Mouse (Mus musculus) heart, postnatal 4 days (tissue): Measurements from ENCODE around the gene Kcnd3. TPM values are rescaled to one million over a fixed set of nuclear protein-coding genes. Genes with fewer than 3 reads are reported as not detected.

Experiments
- DNase-seq: peaks from one replicate; pipeline ENCODE4 v3.0.0; 2021
- total RNA-seq, 2 experiments: library from RNA; stranded (reverse); gene quantifications; 2 replicates each; pipeline ENCODE4 v1.2.3; 2021

Gene Kcnd3
- total RNA-seq, 2 experiments from 2014 or later: 0.90 to 1.0 TPM

DNA sequence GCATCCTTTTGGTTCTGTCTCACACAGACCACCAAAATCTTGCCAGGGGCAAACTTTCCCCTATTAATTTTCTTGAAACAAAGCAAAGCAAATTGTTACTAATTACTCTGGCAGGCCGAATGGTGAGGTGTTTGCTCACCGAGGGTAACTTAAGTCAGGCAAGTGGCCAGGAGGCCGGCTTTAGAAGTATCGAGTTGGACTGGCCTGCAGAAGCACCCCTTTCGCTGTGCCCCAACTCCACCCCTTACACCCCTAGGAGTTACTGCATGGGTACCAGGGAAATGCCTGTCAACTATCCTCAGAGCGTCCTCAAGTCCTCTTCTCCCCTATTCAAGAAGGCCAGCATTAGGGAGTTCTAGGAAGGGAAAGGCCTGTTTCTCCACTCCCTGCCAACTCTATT is 251.4 kb downstream of the Kcnd3 start:
- no peak for DNase-seq

DNA sequence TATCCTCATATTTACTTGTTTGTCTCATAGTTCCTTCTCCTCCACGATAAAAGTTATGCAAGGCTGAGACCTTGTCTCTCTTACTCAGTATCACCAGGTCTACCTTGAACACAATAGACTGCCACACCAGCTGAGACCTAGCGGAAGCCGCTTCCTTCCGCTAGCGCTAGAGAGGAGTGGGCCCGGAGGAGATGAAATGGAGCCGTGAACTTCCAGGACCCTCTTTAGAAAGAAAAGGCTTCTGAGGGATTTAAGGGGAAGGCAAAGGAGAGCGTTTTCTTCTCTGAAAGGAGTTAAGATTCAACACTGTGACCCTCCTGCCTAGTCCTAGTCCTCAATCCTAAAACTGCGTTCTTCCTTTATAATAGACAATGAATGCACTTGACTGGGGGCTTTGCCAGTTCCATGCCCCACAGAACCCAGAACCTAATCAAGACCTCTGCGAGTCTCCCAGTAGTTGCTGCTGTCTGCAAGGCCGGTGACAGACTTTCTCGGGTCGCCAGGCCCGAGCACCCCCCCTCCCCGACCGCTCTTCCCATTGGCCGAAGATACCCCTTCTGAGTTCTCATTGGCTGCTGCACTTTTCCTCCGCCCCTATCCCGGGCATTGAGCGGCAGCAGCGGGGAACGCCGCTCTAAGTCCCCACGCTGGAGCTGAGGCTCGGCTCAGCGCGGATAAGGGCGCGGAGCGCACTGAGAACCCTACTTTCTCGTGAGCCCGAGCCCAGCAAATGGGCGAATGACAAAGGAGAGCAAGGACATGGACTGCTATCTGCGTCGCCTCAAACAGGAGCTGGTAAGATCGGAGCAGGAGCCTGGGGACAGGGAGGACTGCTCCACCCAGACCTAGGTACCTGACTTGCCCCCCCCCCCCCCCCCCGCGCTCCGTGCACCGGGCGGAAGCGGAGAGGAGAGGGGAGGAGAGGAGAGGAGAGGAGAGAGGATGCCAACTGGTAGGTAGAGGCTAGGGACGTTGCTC is 252.2 kb downstream of the Kcnd3 start, which contains the start of gene Inka2:
TSS of gene Inka2 (plus strand) at position 569 of the 978 bp plus-strand sequence.
- peak; percentile 87 for DNase-seq

DNA sequence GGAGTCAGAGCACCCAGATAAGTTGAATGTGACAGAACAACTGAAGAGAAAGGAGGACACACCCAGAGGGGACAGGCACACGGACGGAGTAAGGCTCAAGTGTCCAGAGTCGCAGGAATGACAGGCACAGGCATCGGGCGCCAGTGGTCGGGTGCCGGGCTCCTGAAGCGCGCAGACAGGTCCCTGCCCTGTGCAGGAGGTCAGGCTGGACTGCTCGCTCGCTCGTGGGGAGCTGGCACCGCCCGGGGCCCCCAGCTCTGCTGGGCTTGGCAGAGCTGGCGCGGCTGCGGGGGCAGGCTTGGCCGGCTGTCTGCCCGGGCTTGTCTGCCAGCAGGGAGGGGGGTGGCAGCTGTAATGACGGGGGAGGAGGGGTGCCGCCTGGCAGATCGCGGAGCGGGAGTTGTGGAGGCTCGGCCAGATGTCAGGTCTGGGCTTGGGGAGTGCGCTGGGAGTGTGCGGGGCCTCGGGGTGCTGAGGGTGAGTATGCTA is 253.0 kb downstream of the Kcnd3 start:
- peak; percentile 83 for DNase-seq

DNA sequence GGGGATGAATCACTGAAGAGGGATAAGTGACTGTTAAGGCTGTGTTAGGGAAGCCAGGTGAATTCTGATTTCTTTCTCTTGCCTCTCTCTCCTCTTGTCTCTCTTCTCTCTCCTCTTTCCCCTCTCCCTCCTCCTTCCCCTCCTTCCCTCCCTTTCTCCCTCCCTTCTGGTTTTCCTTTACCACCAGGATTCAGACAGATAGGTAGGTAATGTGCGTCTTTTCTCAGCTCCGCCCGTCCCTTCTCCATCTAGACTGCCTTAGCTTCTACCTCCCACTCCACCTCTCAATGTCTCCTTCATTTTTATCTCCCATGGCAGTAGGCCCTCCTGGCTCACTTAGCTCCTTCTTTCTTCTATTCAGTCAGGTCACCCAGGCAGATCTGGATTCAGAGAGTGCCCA is 253.4 kb downstream of the Kcnd3 start:
- DNase-seq: no peak

DNA sequence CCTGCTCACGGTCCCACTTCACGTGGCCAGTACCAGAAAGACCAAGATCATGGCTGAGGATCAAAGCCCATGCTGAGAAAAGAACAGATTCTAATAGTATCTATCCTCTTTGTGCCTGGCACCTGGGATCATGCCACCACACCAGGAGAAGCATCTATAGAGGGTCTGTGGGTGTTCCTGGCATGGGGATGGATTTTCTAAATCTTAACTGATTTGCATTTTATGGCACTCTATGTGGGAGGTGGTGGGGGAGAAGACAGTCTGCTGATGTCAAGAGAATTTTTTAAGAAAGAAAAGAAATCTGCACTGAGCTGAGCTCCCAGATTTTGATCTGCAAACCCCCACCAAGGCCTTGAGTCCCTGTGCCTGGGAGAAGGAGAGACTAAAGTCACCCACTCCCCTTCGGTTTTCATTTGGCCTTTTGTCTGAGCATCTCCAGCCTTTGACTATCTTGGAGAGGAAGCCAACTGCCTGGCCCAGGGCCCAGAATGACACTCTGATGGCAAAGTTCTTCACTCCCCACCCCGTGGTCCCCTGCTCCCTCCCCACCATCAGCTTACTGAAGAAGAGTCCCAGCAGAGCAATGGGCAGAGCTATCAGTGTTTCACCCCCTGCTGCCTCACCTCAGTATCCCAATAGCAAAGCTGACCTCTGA is 254.4 kb downstream of the Kcnd3 start:
- DNase-seq: peak; percentile 58

DNA sequence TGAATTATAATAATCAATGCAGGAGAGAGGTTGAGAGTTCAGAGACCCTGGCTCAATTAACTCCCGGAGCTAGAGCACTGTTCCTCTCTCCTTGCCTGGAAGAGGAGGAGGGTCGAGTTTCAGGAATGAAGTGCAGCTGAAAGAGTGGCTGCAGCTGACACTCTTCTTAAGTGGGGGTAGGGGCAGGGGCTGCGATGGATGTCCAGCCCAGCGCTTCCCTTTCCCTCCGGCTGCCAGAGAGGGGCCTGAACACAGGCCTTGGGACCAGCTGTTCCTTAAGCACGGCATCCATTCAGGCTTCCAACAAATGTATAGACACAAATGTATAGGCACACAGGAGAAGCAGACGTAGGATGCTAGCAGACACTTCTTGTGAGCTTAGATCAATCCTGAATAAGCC is 255.5 kb downstream of the Kcnd3 start:
- DNase-seq: no peak

DNA sequence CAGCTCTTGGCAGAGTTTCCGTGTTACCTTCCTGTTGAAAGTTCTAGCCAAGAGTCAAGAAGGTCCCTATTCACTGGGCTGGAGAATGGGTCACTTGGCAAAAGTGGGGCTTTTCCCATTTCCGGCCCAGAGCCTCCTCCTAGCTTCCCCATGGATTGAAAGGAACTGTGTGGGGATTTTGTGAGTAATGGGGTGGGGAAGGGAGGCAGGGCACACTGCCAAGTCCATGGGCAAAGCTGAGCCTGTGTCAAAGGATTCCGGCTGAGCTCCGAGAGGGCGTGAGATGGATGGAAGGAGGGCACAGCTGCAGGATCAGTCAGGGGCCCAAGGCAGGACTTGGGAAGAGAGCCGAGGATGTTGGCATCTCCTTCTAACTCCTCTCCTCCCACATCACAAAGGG is 258.1 kb downstream of the Kcnd3 start:
- DNase-seq: peak; percentile 41

DNA sequence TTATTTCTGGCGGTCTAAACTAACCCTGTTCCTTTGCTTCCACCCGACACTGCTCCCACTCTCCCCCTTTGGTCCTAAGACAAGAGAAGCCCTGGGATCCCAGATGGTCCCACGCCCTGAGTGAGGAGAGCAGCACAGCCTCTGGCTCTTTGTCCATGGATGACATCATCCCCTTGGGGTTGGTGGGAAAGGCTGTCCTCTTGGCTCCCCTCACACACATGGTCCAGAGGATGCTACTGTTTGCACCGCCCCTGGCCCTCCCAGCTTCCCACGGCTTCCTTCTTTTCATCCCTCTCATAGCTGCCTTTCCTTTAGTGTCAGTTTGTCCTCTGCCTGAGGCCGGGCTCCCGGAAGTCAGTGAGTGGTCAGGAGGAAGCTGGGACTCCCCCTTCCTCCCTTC is 259.6 kb downstream of the Kcnd3 start:
- peak; percentile 82 for DNase-seq

DNA sequence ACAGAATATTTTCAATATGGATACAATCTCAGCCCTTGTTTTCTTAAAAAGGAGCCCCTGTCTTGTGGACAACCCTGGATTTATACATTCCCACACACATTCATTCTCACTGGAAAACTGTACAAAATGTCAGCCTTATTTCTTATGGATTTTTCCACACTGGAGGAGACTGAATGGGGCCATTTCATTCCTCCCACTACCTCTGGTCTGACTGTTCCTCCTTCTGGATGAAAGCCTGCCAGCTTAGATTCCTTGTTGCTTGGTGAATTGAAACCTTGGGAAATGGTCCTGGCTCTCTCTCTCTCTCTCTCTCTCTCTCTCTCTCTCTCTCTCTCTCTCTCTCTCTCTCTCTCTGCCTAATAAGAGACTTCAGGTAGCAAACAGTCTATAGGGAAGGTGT is 260.7 kb downstream of the Kcnd3 start:
- DNase-seq: no peak

DNA sequence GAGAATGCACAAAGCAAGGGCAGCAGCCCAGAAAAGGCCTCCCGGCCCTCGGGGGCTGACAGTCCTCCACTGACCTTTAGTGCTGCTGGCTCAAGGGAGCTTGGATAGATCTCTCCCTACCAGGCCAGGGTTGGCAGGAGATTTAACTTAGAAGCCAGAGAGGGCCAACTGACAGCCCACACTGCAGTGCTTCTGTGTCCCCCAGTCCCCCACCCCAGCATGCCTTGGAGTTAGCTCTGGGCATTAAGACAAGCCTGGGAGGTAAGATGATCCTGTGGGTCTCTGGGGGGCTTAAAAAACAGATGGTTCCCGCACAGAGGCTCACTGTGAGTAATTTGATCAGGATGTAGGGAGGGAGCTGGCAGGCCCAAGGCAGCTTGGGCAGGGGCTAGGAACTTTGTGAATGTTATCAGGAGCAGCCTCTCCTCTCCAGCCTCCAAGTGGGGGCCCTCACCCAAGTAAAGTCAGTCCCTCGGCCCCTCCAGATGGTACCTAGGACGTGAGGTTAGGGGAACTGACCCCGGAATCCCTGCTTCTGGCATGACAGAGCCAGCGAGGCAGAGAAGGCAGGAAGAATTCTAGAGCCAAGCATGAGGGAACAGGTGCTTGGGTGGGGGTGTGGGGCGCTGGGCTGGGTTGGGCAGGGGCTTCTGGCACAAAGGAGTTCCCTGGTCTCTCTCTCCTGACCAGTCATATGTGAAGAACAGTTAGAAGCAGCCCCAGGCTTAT is 262.1 kb downstream of the Kcnd3 start:
- peak; percentile 51 for DNase-seq

DNA sequence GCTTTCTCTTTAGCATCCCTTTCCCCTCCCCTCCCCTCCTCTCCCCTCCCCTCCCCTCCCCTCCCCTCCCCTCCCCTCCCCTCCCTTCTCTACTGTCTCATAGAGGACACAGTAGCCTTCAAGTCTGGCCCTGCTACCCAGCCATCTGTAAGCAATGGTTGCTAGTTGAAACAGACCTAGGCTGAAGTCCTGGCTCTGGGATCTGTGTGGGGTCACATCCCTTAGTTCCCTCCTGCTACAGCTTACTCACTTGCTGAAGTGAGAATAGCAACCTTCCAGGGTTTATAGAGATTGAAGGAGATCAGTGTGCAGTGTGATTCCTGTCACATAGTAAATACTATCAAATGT is 262.7 kb downstream of the Kcnd3 start:
- no peak for DNase-seq

DNA sequence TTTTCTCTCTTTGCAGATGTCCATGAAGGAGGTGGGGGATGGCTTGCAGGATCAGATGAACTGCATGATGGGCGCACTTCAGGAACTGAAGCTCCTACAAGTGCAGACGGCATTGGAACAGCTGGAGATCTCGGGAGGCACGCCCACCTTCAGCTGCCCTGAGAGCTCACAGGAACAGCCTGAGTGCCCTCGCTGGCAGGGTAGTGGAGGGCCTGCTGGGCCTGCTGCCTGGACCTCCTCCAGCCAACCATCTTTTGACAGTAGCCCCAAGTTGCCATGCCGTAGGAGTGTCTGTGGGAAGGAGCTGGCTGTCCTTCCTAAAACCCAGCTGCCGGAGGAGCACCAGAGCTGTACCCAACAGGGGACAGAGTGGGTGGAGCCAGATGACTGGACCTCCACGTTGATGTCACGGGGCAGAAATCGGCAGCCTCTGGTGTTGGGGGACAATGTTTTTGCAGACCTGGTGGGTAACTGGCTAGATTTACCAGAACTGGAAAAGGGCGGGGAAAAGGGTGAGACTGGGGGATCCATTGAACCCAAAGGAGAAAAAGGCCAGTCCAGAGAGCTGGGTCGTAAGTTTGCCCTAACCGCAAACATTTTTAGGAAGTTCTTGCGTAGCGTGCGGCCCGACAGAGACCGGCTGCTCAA is 264.3 kb downstream of the Kcnd3 start:
- no peak for DNase-seq

DNA sequence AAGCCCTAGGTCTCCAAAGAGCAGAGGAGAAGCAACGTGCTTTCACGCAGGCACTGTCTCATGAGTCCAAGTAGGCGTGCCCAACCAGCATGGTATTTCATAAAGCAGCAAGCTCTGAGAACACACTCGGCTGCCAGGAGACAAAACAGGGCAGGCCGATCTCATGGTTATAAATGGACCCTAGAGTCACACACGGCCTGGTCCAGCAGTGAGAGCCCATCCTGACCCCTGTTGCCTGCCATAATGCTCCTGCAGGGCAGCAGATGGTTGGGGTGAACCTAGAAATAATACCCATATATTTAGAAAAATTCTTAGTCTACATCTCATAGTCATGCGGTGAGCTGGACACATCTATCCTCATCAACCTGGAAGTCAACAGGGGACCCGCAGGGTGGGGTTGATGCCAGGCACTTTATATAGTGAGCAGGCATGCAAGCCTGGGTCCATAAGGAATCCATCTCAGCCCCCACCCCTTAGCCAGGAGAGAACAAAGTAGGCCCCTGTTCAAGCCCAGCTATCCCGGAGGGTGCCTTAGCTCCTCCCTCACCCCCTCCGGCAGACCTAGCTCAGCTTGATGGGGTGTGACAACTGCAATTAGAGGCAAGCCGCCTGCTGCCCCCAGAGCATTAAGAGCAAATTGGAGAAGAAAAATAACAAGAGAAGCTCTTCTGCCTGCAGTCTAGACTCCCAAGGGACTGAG is 265.9 kb downstream of the Kcnd3 start:
- DNase-seq: peak; percentile 57

DNA sequence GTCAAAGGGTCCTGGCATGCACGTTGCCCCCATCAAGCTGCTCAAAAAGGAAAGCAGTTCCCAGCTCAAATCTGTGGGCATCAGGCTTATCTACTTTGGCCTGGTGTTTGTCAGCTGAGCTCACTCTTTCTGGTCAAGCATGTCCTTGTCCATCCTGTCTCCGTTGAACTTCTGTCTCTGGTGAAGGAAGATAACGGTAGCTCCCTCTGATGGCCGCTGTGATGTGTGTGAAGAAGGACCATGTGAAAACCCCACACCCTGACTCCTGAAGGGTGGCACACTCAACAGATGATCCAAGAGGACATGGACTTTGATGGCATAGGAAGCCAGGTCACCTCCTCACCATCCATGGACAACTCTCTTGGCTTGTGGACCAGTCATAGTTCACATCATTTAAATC is 266.6 kb downstream of the Kcnd3 start:
- DNase-seq: no peak

DNA sequence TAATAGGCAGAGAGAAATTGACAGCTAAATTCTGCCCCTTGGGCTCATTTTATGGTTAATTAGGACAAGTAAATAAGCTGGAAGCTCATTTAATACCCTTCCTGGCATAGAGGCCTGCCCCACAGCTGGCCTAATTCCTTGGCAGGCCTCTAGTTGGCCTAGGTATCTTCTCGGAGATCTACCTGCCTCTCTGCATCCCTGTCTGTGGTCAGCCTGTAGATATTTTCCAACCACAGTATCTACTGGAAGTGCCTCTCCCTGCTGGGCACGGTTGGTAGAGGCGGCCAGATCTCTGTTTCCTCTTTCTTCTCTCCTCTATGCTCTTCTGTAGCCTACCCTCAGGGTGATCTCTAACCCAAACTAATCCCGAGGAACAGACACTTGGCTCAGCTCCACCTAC is 267.8 kb downstream of the Kcnd3 start:
- DNase-seq: no peak

DNA sequence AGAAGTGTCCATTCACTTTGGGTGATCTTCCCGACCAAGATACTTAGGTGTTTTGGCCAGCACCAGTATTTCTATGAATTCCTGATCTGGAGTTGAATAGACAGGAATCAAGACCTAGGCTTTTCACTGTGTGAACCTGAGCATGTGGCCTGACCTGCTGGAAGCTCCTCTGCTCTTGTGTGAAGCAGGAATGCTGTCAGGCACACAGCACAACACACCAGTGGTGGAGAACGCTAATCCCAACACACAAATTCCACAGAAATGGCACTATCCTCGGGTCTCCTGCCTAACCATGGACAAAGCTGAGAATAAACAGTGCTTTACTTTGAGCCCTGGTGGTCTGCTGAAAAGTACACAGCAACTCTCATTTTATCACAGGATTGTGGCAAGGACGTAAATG is 268.4 kb downstream of the Kcnd3 start:
- no peak for DNase-seq

DNA sequence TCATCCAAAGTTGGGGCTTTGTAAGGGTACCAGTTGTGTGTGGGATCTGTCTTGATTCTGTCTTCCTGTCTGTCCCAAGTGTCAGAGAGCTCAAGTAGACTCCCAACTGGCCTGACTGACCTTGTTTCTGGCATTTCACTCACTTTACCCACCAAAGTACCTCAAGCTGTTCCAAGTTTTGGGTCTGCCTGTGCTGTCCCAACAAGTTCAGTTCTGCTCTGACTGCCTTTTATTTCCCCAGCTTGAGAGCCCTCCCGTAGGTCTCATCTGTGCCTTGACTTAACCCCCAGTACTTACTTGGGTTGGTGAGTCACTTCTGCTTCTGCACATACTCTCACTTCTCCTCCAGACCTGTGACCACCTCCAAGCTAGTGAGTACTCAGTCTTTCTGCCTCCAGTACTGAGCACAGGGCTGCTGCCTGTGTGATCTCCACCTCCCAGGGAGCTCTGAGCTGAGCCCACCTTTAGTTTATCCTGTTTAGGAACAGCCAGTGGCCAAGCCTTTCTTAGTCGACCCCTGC is 269.6 kb downstream of the Kcnd3 start:
- DNase-seq: no peak

DNA sequence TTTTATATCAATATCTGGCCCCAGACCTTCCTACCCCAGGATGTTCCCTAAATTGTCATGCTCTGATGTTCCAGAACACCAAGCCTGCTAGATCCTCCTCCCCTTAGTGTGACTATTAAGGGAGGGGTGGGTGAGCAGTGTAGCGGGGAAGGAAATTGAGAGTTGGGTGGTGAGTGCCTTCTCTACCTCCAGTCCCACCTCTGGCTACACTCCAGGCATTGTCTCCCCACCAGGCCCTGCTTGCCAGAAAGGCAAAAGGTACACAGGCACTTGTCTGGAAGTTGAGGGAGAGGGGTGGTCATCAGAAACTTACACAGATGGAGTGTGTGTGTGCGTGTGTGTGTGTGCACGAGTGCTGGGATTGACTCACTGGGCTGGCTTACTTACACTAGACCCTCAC is 270.4 kb downstream of the Kcnd3 start:
- DNase-seq: no peak
